Mouse (Mus musculus) left cerebral cortex, adult 11 months (tissue): Measurements from ENCODE around the gene Cpa4.

ENCODE experiments used
- DNase-seq: peaks from one replicate; pipeline ENCODE4 v3.0.0; 2022; ENCODE audit warnings: low spot score

The Cpa4 gene

GRCm38 (mm10) chr6:30628152-30628551 lies 60.0 kb downstream of the Cpa4 start:
- DNase-seq: no peak

DNA sequence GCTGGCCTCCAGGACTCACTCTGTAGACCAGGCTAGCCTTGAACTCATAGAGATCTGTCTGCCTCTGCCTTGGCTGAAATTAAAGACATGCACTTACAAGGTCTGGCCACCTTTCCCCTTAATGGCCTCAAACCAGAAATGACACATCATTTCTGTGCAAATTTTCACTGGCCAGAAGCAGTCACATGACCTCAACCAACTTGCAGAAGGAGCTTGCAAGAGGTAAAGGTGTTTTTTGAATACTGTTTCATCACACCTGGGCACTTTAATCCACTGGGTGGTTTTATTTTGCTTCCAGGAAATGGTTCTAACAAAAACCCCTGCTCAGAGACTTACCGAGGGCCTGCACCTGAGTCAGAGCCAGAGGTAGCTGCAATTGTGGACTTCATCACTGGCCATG lies 61.8 kb downstream of the Cpa4 start:
- no peak for DNase-seq

- DNase-seq: no peak
These were observed 67.2 kb downstream of the Cpa4 start for GRCm38 (mm10) chr6:30635361-30635862.

DNA sequence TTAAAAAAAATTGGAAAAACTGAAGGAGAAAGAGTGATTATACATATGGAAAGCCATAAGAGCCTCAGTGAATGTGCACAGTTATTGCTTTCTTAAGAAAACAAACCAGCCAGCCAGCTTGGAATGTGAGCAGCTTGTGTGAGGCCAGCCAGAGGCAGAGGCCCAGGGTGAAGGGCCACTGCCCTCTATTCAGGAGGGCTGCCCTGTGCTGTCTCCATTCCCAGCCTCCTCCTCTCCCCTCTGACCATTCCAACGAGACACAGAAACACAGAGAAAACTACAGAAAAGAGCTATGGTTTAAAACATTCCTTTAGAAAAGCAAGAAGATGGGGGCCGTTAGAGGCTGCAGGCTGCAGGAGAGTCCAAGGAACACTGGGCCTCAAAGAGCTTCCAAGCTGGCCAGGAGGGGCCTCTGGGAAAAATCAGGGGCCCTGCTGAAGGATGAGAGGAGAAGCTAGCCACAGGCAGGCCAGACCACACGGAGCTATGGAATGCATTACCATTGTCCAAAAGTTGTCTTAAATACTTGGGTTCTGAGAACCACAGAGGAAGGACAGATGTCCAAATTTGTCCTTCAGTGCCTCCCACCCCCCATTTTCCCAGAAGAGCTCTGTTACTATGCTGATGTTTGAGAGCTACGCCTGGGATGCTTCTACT lies 68.1 kb downstream of the Cpa4 start:
- no peak for DNase-seq

DNA sequence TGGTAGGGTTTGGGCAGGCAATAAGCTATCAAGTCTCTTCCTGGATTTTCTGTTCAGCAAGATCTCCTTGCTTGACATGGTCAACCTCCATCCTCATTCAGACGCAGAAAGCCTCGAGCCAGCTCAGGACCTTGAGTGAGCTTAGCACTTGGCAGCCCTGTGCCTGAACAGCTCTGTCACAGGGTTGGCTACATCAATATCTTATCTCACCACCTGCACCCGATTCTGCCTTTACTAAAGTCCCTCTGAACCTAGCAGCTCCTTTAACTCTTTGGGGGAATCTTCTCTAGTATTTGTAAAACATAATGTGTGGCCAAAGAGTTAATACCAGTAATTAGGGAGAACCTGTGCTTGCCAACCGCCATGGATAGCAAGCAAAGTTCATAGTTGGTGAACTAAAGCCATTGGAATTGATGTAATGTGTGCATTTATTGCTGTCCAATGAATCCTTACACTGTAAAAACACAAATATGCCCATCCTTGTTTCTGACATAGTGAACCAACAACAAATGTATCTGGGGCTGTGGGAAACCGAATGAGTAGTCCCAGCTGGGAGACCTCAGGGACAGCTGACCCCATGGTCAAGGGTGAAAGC lies 70.6 kb downstream of the Cpa4 start, which contains the start of gene Cpa1:
Gene Cpa1, plus strand, starts transcription at position 545 of the 595 bp plus-strand sequence.
- no peak for DNase-seq
